Mouse (Mus musculus) brown adipose tissue, adult 24 weeks (tissue): Measurements from ENCODE around the gene Spryd7. TPM values are rescaled to one million over a fixed set of nuclear protein-coding genes. Genes with fewer than 3 reads are reported as not detected.
"Not testable (repeated sequence)": the region's sequence is repeated elsewhere in the genome, so short reads cannot be mapped to it uniquely, and the experiment has no call there.

Source experiments
- H3K27ac ChIP-seq: fragments of 200-500 bp; replicated peaks from 2 replicates; pipeline ENCODE4 v1.5.1; 2012; ENCODE audit warnings: low read depth, mild to moderate bottlenecking, low read length
- H3K4me1 ChIP-seq: fragments of 200-500 bp; 2 replicates; pipeline ENCODE4 v1.6.1; 2012; ENCODE audit warnings: low read length, mixed read lengths; ENCODE audit not compliant: control insufficient read depth, insufficient read depth, insufficient read length
- H3K4me3 ChIP-seq: fragments of 200-500 bp; 2 replicates; pipeline ENCODE4 v1.5.1; 2012; ENCODE audit warnings: low read depth, mild to moderate bottlenecking, low read length, moderate library complexity; ENCODE audit not compliant: insufficient read depth
- polyA plus RNA-seq: library from polyadenylated mRNA; stranded (reverse); fragments of >200 nt; gene quantifications from 2 replicates; pipeline ENCODE4 v1.2.4, GENCODE M21; 2012; ENCODE audit not compliant: missing spikeins, insufficient read depth, insufficient read length

Spryd7 gene
- 30.2 and 30.7 TPM in 2 replicates for polyA plus RNA-seq

- peak within 1 kb of the TSS; percentile 98 for H3K4me3 ChIP-seq
- H3K27ac ChIP-seq: peak within 1 kb of the TSS; percentile 60
- 0 out of 2 replicates have a peak, but pooled peaks cover 2% of the 10 kb centered on the region for H3K4me1 ChIP-seq
Observed at GRCm38 (mm10) chr14:61556289-61557147, at the start of gene Spryd7. Gene Spryd7 (minus strand): TSS chr14:61556886.

GRCm38 (mm10) chr14:61606088-61606487 is 49.4 kb upstream of the Spryd7 start:
- H3K4me1 ChIP-seq, H3K27ac ChIP-seq, H3K4me3 ChIP-seq: not testable (repeated sequence)

GRCm38 (mm10) chr14:61604081-61604480 is 47.4 kb upstream of the Spryd7 start:
- H3K4me1 ChIP-seq: peaks cover 7% of the 10 kb centered on the region; the same call in 1 of the 2 replicates
- no peak overlapping the region for H3K27ac ChIP-seq
- no peak overlapping the region for H3K4me3 ChIP-seq

GRCm38 (mm10) chr14:61603069-61603755 is 46.5 kb upstream of the Spryd7 start:
- peaks cover 7% of the 10 kb centered on the region; the same call in 1 of the 2 replicates for H3K4me1 ChIP-seq

GRCm38 (mm10) chr14:61601348-61601747 is 44.7 kb upstream of the Spryd7 start:
- Histone ChIP-seq H3K4me1 (peaks cover 7% of the 10 kb centered on the region; the same call in 1 of the 2 replicates), H3K27ac (no peak overlapping the region), H3K4me3 (no peak overlapping the region)

More at GRCm38 (mm10) chr14:61603069-61603755, 46.5 kb upstream of the Spryd7 start:
- Histone ChIP-seq H3K4me3 (no peak overlapping the region), H3K27ac (no peak overlapping the region)

GRCm38 (mm10) chr14:61599057-61599806 is 42.5 kb upstream of the Spryd7 start:
- Histone ChIP-seq H3K27ac (no peak overlapping the region; the same call in 1 of the 2 replicates), H3K4me3 (peak overlapping the region; percentile 92), H3K4me1 (peaks cover 7% of the 10 kb centered on the region; the same call in 1 of the 2 replicates)

- Histone ChIP-seq H3K27ac (no peak within 1 kb of the TSS), H3K4me3 (peak within 1 kb of the TSS; percentile 92), H3K4me1 (peaks cover 7% of the 10 kb centered on the region; the same call in 1 of the 2 replicates)
Observed at GRCm38 (mm10) chr14:61597968-61598367, 41.3 kb upstream of the Spryd7 start, which contains the start of gene Trim13. Gene Trim13 (plus strand): TSS chr14:61598247.

- no peak overlapping the region for H3K27ac ChIP-seq
- H3K4me3 ChIP-seq: no peak overlapping the region
- H3K4me1 ChIP-seq: peaks cover 5% of the 10 kb centered on the region; the same call in 1 of the 2 replicates
Observed at GRCm38 (mm10) chr14:61596719-61597426, 40.2 kb upstream of the Spryd7 start.

GRCm38 (mm10) chr14:61589288-61590065 is 32.8 kb upstream of the Spryd7 start:
- Histone ChIP-seq H3K4me3 (no peak overlapping the region), H3K27ac (no peak overlapping the region), H3K4me1 (no peaks in the 10 kb centered on the region)

GRCm38 (mm10) chr14:61575941-61576340 is 19.3 kb upstream of the Spryd7 start:
- Histone ChIP-seq H3K27ac (no peak overlapping the region), H3K4me3 (no peak overlapping the region), H3K4me1 (no peaks in the 10 kb centered on the region)

- H3K27ac ChIP-seq: no peak overlapping the region
- no peak overlapping the region for H3K4me3 ChIP-seq
- no peaks in the 10 kb centered on the region for H3K4me1 ChIP-seq
Observed at GRCm38 (mm10) chr14:61575066-61575465, 18.4 kb upstream of the Spryd7 start.

GRCm38 (mm10) chr14:61572131-61572530 is 15.4 kb upstream of the Spryd7 start:
- H3K27ac ChIP-seq: no peak overlapping the region
- H3K4me3 ChIP-seq: no peak overlapping the region
- no peaks in the 10 kb centered on the region for H3K4me1 ChIP-seq

GRCm38 (mm10) chr14:61571366-61571765 is 14.7 kb upstream of the Spryd7 start:
- Histone ChIP-seq H3K4me1 (no peaks in the 10 kb centered on the region), H3K27ac (no peak overlapping the region), H3K4me3 (no peak overlapping the region)

GRCm38 (mm10) chr14:61569344-61569743 is 12.7 kb upstream of the Spryd7 start:
- no peak overlapping the region for H3K27ac ChIP-seq
- no peaks in the 10 kb centered on the region for H3K4me1 ChIP-seq
- H3K4me3 ChIP-seq: no peak overlapping the region
